Mouse (Mus musculus) kidney, postnatal 0 days (tissue): Measurements from ENCODE around the gene Cdk9. TPM values are rescaled to one million over a fixed set of nuclear protein-coding genes. Genes with fewer than 3 reads are reported as not detected.

ENCODE experiments used
- ATAC-seq: fragments of 200-750 bp; cut with Nextera tagmentation; replicated peaks from 2 replicates; pipeline ENCODE4 v1.8.0; 2017; ENCODE audit warnings: low read depth, moderate number of reproducible peaks, moderate TSS enrichment, moderate library complexity; ENCODE audit not compliant: low FRiP score
- DNase-seq: peaks from one replicate; pipeline ENCODE4 v3.0.0-alpha.2; 2016; ENCODE audit warnings: low spot score
- H3K27ac ChIP-seq: fragments of 300-500 bp; sonication (generic); 2 replicates; pipeline ENCODE4 v1.5.1; 2014; ENCODE audit warnings: mild to moderate bottlenecking
- H3K27me3 ChIP-seq: fragments of 300-500 bp; sonication (generic); 2 replicates; pipeline ENCODE4 v1.6.1; 2014; ENCODE audit warnings: low read length, mixed read lengths; ENCODE audit not compliant: insufficient read depth
- H3K36me3 ChIP-seq: fragments of 300-500 bp; sonication (generic); 2 replicates; pipeline ENCODE4 v1.6.1; 2014; ENCODE audit warnings: low read length, mixed read lengths; ENCODE audit not compliant: insufficient read depth
- H3K4me1 ChIP-seq: fragments of 300-500 bp; sonication (generic); replicated peaks from 2 replicates; pipeline ENCODE4 v1.6.1; 2014; ENCODE audit warnings: antibody characterized with exemption, low read length, mixed read lengths; ENCODE audit not compliant: insufficient read depth
- H3K4me2 ChIP-seq: fragments of 300-500 bp; sonication (generic); 2 replicates; pipeline ENCODE4 v1.6.1; 2014; ENCODE audit warnings: mild to moderate bottlenecking, low read length, moderate library complexity, mixed read lengths
- H3K4me3 ChIP-seq: fragments of 300-500 bp; sonication (generic); replicated peaks from 2 replicates; pipeline ENCODE4 v1.5.1; 2014; ENCODE audit warnings: low read depth, low read length
- H3K9ac ChIP-seq: fragments of 300-500 bp; sonication (generic); 2 replicates; pipeline ENCODE4 v1.6.1; 2014; ENCODE audit warnings: low read depth, low read length
- H3K9me3 ChIP-seq: fragments of 300-500 bp; sonication (generic); replicated peaks from 2 replicates; pipeline ENCODE4 v1.6.1; 2016; ENCODE audit warnings: low read length, inconsistent platforms, mixed read lengths
- CTCF ChIP-seq: IDR thresholded peaks from 2 replicates; pipeline ENCODE4 v1.5.1; 2016; ENCODE audit warnings: antibody characterized with exemption, low read depth, mild to moderate bottlenecking, moderate library complexity
- WGBS: fragments of 180-500 bp; shearing (Covaris S2); extraction: QIAGEN DNeasy Blood & Tissue Kit; methylation state at CpG from one replicate; pipeline ENCODE4 v1.1.7; 2014; 5-methylcytosine and 5-hydroxymethylcytosine counted together
- polyA plus RNA-seq: library from polyadenylated mRNA; unstranded; fragments of >200 nt; fragmentation: Nextera tagmentation; extraction: Ambion mirVana; gene quantifications from 2 replicates; pipeline ENCODE4 v1.2.1, GENCODE M21; 2015

Gene Cdk9
- polyA plus RNA-seq, 1 experiment from 2014 or later, result 90.6 TPM

- 89% methylated on average over 19 of the region's 19 CpGs for WGBS
- H3K9ac ChIP-seq, result no peak overlapping the region
- peaks cover 56% of the 10 kb centered on the region for H3K36me3 ChIP-seq
- no peaks in the 10 kb centered on the region for H3K9me3 ChIP-seq
- no peak overlapping the region for H3K4me3 ChIP-seq
- no peak overlapping the region for H3K27ac ChIP-seq
- H3K27me3 ChIP-seq, result no peaks in the 10 kb centered on the region
- H3K4me2 ChIP-seq, result no peak overlapping the region
- no peak for TF ChIP-seq CTCF
- ATAC-seq (0 out of 2 replicates have a peak, but pooled peaks have one; percentile 25), DNase-seq (no peak)
- no peaks in the 10 kb centered on the region for H3K4me1 ChIP-seq
Measured at GRCm38 (mm10) chr2:32680961-32681650, 31.8 kb downstream of the Cdk9 start.

- peak; percentile 45 for DNase-seq
- no peaks in the 10 kb centered on the region for H3K9me3 ChIP-seq
- H3K27ac ChIP-seq, result no peak overlapping the region; the same call in 1 of the 2 replicates
- H3K4me1 ChIP-seq, result no peaks in the 10 kb centered on the region
- peaks cover 54% of the 10 kb centered on the region for H3K36me3 ChIP-seq
- no peak; the same call in 1 of the 2 replicates for ATAC-seq
- H3K4me2 ChIP-seq, result no peak overlapping the region
- no peak overlapping the region for H3K4me3 ChIP-seq
- no peak for TF ChIP-seq CTCF
- H3K9ac ChIP-seq, result no peak overlapping the region
- 34% methylated on average over 7 of the region's 7 CpGs for WGBS
- H3K27me3 ChIP-seq, result no peaks in the 10 kb centered on the region
Measured at GRCm38 (mm10) chr2:32680051-32680451, 32.8 kb downstream of the Cdk9 start.

GRCm38 (mm10) chr2:32677683-32678082 lies 35.2 kb downstream of the Cdk9 start:
- Histone ChIP-seq H3K36me3 (peaks cover 31% of the 10 kb centered on the region), H3K9me3 (no peaks in the 10 kb centered on the region), H3K4me2 (no peak overlapping the region), H3K9ac (no peak overlapping the region), H3K4me3 (no peak overlapping the region), H3K4me1 (no peaks in the 10 kb centered on the region), H3K27me3 (no peaks in the 10 kb centered on the region), H3K27ac (no peak overlapping the region)
- DNase-seq (no peak), ATAC-seq (no peak)
- WGBS, result 86% methylated on average over 7 of the region's 7 CpGs
- TF ChIP-seq CTCF, result no peak

DNA sequence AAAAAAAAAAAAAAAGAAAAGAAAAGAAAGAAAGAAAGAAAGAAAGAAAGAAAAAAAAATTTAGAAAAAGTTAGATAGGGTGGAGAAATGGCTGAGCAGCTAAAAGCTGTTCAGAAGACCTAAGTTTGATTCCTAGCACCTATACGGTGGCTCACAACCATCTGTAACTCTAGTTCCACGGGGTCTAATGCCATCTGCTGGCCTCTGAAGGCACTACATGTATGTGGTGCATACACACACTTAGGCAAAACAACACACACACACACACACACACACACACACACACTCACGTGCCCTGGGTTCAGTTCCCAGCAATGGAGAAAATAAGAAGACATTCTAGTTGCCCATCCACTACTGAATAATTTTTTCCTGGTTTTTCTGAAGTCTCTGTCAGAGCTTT lies 36.1 kb downstream of the Cdk9 start:
- 94% methylated on average over 3 of the region's 3 CpGs for WGBS
- TF ChIP-seq CTCF, result peak; percentile 36; the same call in 1 of the 2 replicates
- Histone ChIP-seq H3K9ac (no peak overlapping the region), H3K4me1 (no peaks in the 10 kb centered on the region), H3K27ac (no peak overlapping the region), H3K4me3 (no peak overlapping the region), H3K36me3 (peaks cover 28% of the 10 kb centered on the region), H3K4me2 (no peak overlapping the region), H3K27me3 (no peaks in the 10 kb centered on the region), H3K9me3 (no peaks in the 10 kb centered on the region)
- DNase-seq (no peak), ATAC-seq (no peak)

GRCm38 (mm10) chr2:32673176-32673917 lies 39.5 kb downstream of the Cdk9 start:
- DNase-seq (no peak), ATAC-seq (0 out of 2 replicates have a peak, but pooled peaks have one; percentile 27)
- Histone ChIP-seq H3K36me3 (peaks cover 20% of the 10 kb centered on the region), H3K4me2 (no peak overlapping the region), H3K27me3 (no peaks in the 10 kb centered on the region), H3K27ac (no peak overlapping the region), H3K9me3 (no peaks in the 10 kb centered on the region), H3K9ac (no peak overlapping the region), H3K4me3 (no peak overlapping the region), H3K4me1 (no peaks in the 10 kb centered on the region)
- WGBS, result 66% methylated on average over 16 of the region's 16 CpGs
- no peak for TF ChIP-seq CTCF

- no peak overlapping the region for H3K9ac ChIP-seq
- no peak overlapping the region for H3K4me3 ChIP-seq
- ATAC-seq, result no peak
- no peaks in the 10 kb centered on the region for H3K4me1 ChIP-seq
- H3K36me3 ChIP-seq, result peaks cover 16% of the 10 kb centered on the region
- H3K4me2 ChIP-seq, result no peak overlapping the region
- H3K27ac ChIP-seq, result no peak overlapping the region
- no peak for TF ChIP-seq CTCF
- H3K27me3 ChIP-seq, result no peaks in the 10 kb centered on the region
- no peaks in the 10 kb centered on the region for H3K9me3 ChIP-seq
- WGBS, result 76% methylated on average over 9 of the region's 9 CpGs
- no peak for DNase-seq
Measured at GRCm38 (mm10) chr2:32671907-32672595, 40.8 kb downstream of the Cdk9 start.
